Mouse (Mus musculus): ENCODE data around the gene Prr29. TPM values are rescaled to one million over a fixed set of nuclear protein-coding genes. Genes with fewer than 3 reads are reported as not detected.
"Not testable (repeated sequence)": the region's sequence is repeated elsewhere in the genome, so short reads cannot be mapped to it uniquely, and the experiment has no call there.

Prr29 gene
- polyA plus RNA-seq, 1 experiment from 2014 or later = 8.9 TPM

DNA sequence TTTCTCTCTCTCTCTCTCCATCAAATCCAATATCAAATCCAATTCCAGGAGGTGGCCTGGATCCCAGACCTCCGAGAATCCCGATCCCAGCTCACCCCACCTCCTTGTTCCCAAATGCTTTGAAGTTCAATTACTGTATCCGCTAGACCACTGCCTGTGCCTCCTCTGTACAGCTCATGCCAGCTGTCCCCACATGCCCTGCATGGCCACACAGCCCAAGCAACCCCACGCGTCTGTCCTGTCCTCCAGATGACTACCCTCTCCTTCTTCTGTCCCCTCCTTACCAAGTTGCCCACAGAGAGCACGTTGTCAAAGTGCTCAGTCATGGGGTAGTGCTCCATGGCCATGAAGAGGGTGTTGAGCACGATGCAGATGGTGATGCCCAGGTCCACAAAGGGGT is 26.4 kb upstream of the Prr29 start:
- DNase-seq (ENCODE audit: low spot score) = no peak
- H3K36me3 ChIP-seq (ENCODE audit: insufficient read depth, low read length) = no peaks in the 10 kb centered on the region
- H3K4me3 ChIP-seq (ENCODE audit: low read depth, low read length) = no peak overlapping the region
- H3K9ac ChIP-seq (replicated peaks; ENCODE audit: low read depth) = no peak overlapping the region
- no peak for TF ChIP-seq EP300 (IDR thresholded peaks at IDR 0.05)
- no peak for TF ChIP-seq CTCF (IDR thresholded peaks at IDR 0.05)
- H3K4me1 ChIP-seq (ENCODE audit: insufficient read depth, low read depth, low read length) = no peaks in the 10 kb centered on the region
- H3K27ac ChIP-seq (ENCODE audit: low read length) = no peak overlapping the region
- no peaks in the 10 kb centered on the region for H3K9me3 ChIP-seq (ENCODE audit: low read length)
- no peak for ATAC-seq
- H3K27me3 ChIP-seq (replicated peaks; ENCODE audit: insufficient read depth, low read length) = no peaks in the 10 kb centered on the region
- no peak overlapping the region for H3K4me2 ChIP-seq (replicated peaks; ENCODE audit: low read depth, low read length)
- 77% methylated on average over 7 of the region's 7 CpGs for WGBS

- H3K27ac ChIP-seq (ENCODE audit: low read length); H3K9me3 ChIP-seq (ENCODE audit: low read length); H3K4me1 ChIP-seq (ENCODE audit: insufficient read depth, low read depth, low read length); ATAC-seq; H3K9ac ChIP-seq (replicated peaks; ENCODE audit: low read depth); H3K4me2 ChIP-seq (replicated peaks; ENCODE audit: low read depth, low read length); H3K4me3 ChIP-seq (ENCODE audit: low read depth, low read length); H3K36me3 ChIP-seq (ENCODE audit: insufficient read depth, low read length); H3K27me3 ChIP-seq (replicated peaks; ENCODE audit: insufficient read depth, low read length): not testable (repeated sequence)
- 83% methylated on average over 4 of the region's 4 CpGs for WGBS
- peak; percentile 41 for DNase-seq (ENCODE audit: low spot score)
These were observed 25.9 kb upstream of the Prr29 start for GRCm38 (mm10) chr11:106339323-106339722.

DNA sequence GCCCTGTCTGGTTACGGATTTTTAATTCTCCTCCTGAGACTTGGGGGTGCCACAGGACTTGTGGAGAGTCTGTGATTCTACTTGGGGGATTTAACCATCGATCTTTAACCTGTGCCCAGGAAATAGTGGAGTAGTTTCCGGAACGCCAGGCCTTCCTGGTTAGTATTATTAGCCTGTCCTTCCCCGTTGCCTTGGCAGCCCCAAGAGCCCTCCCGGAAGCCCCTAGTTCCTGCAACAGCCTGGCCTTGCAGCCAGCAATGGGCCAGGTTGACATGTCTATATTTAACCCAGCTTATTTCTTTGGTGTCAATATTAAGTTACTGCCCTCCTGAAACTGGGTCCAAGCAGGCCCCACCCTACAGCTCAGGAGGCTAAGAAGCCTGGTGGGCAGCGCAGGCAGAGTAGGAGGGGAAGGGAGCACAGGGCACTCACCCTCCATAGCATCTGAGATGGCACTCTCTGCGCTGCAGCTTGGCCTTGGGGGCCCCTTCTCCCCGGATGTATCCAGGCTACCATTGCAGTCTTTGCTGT is 24.2 kb upstream of the Prr29 start:
- H3K4me3 ChIP-seq (ENCODE audit: low read depth, low read length) = no peak overlapping the region
- no peak overlapping the region for H3K9ac ChIP-seq (replicated peaks; ENCODE audit: low read depth)
- ATAC-seq = no peak
- no peak for TF ChIP-seq CTCF (IDR thresholded peaks at IDR 0.05)
- H3K4me1 ChIP-seq (ENCODE audit: insufficient read depth, low read depth, low read length) = no peaks in the 10 kb centered on the region
- 62% methylated on average over 9 of the region's 9 CpGs for WGBS
- no peaks in the 10 kb centered on the region for H3K9me3 ChIP-seq (ENCODE audit: low read length)
- no peaks in the 10 kb centered on the region for H3K27me3 ChIP-seq (replicated peaks; ENCODE audit: insufficient read depth, low read length)
- H3K36me3 ChIP-seq (ENCODE audit: insufficient read depth, low read length) = no peaks in the 10 kb centered on the region
- no peak overlapping the region for H3K4me2 ChIP-seq (replicated peaks; ENCODE audit: low read depth, low read length)
- no peak for DNase-seq (ENCODE audit: low spot score)
- H3K27ac ChIP-seq (ENCODE audit: low read length) = no peak overlapping the region

- Histone ChIP-seq H3K4me3 (ENCODE audit: low read depth, low read length) (no peak overlapping the region), H3K27me3 (replicated peaks; ENCODE audit: insufficient read depth, low read length) (no peaks in the 10 kb centered on the region), H3K4me1 (ENCODE audit: insufficient read depth, low read depth, low read length) (no peaks in the 10 kb centered on the region), H3K9ac (replicated peaks; ENCODE audit: low read depth) (no peak overlapping the region), H3K9me3 (ENCODE audit: low read length) (no peaks in the 10 kb centered on the region), H3K27ac (ENCODE audit: low read length) (no peak overlapping the region), H3K36me3 (ENCODE audit: insufficient read depth, low read length) (no peaks in the 10 kb centered on the region), H3K4me2 (replicated peaks; ENCODE audit: low read depth, low read length) (no peak overlapping the region)
- no peak for TF ChIP-seq CTCF (IDR thresholded peaks at IDR 0.05)
- ATAC-seq (no peak), DNase-seq (ENCODE audit: low spot score) (no peak)
- WGBS = 34% methylated on average over 6 of the region's 6 CpGs
These were observed 20.4 kb upstream of the Prr29 start for GRCm38 (mm10) chr11:106344910-106345309.

DNA sequence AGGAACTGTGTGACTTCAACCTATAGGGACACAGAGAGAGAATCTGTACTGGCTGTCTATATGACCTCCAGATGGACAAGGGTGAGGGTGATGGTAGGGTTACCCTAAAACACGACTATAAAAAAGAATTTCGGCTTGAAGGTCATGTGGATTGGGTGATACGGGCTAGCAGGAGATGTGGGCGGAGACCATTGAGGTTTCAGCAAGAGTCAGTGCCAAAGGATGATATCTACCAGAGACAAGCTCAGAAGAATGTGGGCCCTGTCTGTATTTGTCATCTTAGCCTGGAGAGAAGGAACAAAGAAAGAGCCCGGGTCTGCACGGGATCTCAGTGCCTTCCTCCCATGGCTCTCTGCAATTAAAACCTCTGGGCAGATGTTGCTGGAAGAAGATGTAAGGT is 15.5 kb upstream of the Prr29 start:
- no peak overlapping the region for H3K9ac ChIP-seq (replicated peaks; ENCODE audit: low read depth)
- DNase-seq (ENCODE audit: low spot score) (no peak), ATAC-seq (no peak)
- H3K36me3 ChIP-seq (ENCODE audit: insufficient read depth, low read length) = no peaks in the 10 kb centered on the region
- no peaks in the 10 kb centered on the region for H3K4me1 ChIP-seq (ENCODE audit: insufficient read depth, low read depth, low read length)
- WGBS = 70% methylated on average over 6 of the region's 6 CpGs
- no peak overlapping the region for H3K4me3 ChIP-seq (ENCODE audit: low read depth, low read length)
- TF ChIP-seq EP300 (IDR thresholded peaks at IDR 0.05) (no peak), CTCF (IDR thresholded peaks at IDR 0.05) (no peak)
- no peaks in the 10 kb centered on the region for H3K27me3 ChIP-seq (replicated peaks; ENCODE audit: insufficient read depth, low read length)
- H3K27ac ChIP-seq (ENCODE audit: low read length) = no peak overlapping the region
- H3K4me2 ChIP-seq (replicated peaks; ENCODE audit: low read depth, low read length) = no peak overlapping the region
- no peaks in the 10 kb centered on the region for H3K9me3 ChIP-seq (ENCODE audit: low read length)

DNA sequence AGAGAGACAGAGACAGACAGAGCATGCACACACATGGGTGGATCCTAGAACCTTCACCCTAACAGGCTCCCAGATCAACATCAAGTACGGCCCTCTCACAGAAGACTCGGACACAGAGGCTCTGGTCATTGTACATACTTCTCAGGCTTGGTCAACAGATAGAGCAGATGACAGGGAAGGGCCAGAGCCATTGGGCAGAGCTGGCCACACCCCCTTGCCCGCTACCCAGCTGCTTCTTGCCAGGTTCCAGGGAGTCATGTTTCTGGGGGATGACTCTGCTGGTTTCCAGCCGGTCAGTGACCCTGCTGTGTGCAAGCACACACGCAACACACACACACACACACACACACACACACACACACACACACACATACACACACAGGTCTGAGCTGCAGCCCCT is 14.4 kb upstream of the Prr29 start:
- no peak overlapping the region for H3K4me3 ChIP-seq (ENCODE audit: low read depth, low read length)
- H3K4me1 ChIP-seq (ENCODE audit: insufficient read depth, low read depth, low read length) = no peaks in the 10 kb centered on the region
- ATAC-seq = peak; percentile 49
- 43% methylated on average over 5 of the region's 5 CpGs for WGBS
- H3K9me3 ChIP-seq (ENCODE audit: low read length) = no peaks in the 10 kb centered on the region
- H3K27me3 ChIP-seq (replicated peaks; ENCODE audit: insufficient read depth, low read length) = no peaks in the 10 kb centered on the region
- no peak overlapping the region for H3K4me2 ChIP-seq (replicated peaks; ENCODE audit: low read depth, low read length)
- H3K9ac ChIP-seq (replicated peaks; ENCODE audit: low read depth) = no peak overlapping the region
- H3K27ac ChIP-seq (ENCODE audit: low read length) = no peak overlapping the region
- DNase-seq (ENCODE audit: low spot score) = peak; percentile 41
- no peaks in the 10 kb centered on the region for H3K36me3 ChIP-seq (ENCODE audit: insufficient read depth, low read length)
- TF ChIP-seq EP300 (IDR thresholded peaks at IDR 0.05) (no peak), CTCF (IDR thresholded peaks at IDR 0.05) (no peak)

DNA sequence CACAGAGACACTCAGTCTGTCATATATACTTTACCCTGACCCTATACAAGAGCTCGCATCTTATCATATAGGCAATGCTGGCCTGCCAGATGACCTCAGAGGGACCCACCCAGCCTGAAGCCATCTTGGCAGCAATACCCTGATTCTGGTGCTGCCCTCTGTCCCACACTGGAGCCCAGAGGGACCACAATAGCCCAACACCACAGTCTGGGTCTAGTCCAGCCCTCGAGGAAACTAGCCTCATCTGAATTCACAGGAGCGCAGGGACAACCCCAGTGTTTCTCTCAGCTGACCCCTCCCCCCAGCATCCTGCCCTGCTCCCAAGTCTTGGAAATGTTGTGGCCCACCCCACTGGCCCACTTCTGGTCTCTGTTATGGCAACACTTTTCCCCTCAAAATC is 14.0 kb upstream of the Prr29 start:
- H3K4me3 ChIP-seq (ENCODE audit: low read depth, low read length) = no peak overlapping the region
- DNase-seq (ENCODE audit: low spot score) = no peak
- TF ChIP-seq EP300 (IDR thresholded peaks at IDR 0.05) (no peak), CTCF (IDR thresholded peaks at IDR 0.05) (no peak)
- H3K9me3 ChIP-seq (ENCODE audit: low read length) = no peaks in the 10 kb centered on the region
- H3K27ac ChIP-seq (ENCODE audit: low read length) = no peak overlapping the region
- H3K36me3 ChIP-seq (ENCODE audit: insufficient read depth, low read length) = no peaks in the 10 kb centered on the region
- 43% methylated on average over 3 of the region's 3 CpGs for WGBS
- no peak overlapping the region for H3K4me2 ChIP-seq (replicated peaks; ENCODE audit: low read depth, low read length)
- no peaks in the 10 kb centered on the region for H3K4me1 ChIP-seq (ENCODE audit: insufficient read depth, low read depth, low read length)
- no peak overlapping the region for H3K9ac ChIP-seq (replicated peaks; ENCODE audit: low read depth)
- H3K27me3 ChIP-seq (replicated peaks; ENCODE audit: insufficient read depth, low read length) = no peaks in the 10 kb centered on the region
- ATAC-seq = no peak

Measured in lung, postnatal 0 days (tissue).